Mouse (Mus musculus): ENCODE results near the gene Kdm2b.
"Not testable (repeated sequence)": the region's sequence is repeated elsewhere in the genome, so short reads cannot be mapped to it uniquely, and the experiment has no call there.

Gene Kdm2b

GRCm38 (mm10) chr5:123010806-123011205 lies 21.2 kb upstream of the Kdm2b start:
- DNase-seq, result no peak

- DNase-seq, result no peak
These were observed 20.2 kb upstream of the Kdm2b start for GRCm38 (mm10) chr5:123009873-123010272.

- no peak for DNase-seq
These were observed 19.4 kb upstream of the Kdm2b start for GRCm38 (mm10) chr5:123008877-123009493.

- DNase-seq, result no peak
These were observed 16.3 kb upstream of the Kdm2b start for GRCm38 (mm10) chr5:123005716-123006592.

- DNase-seq, result no peak
These were observed 11.3 kb upstream of the Kdm2b start for GRCm38 (mm10) chr5:123000901-123001300.

GRCm38 (mm10) chr5:122997205-122998204 lies 7.9 kb upstream of the Kdm2b start:
- no peak for DNase-seq

GRCm38 (mm10) chr5:122994910-122995309 lies 5.3 kb upstream of the Kdm2b start:
- peak; percentile 31 for DNase-seq

GRCm38 (mm10) chr5:122994303-122994846 lies 4.8 kb upstream of the Kdm2b start:
- DNase-seq, result peak; percentile 96

GRCm38 (mm10) chr5:122993811-122994210 lies 4.2 kb upstream of the Kdm2b start:
- no peak for DNase-seq

GRCm38 (mm10) chr5:122991350-122992004 lies 1.9 kb upstream of the Kdm2b start:
- no peak for DNase-seq

- no peak for DNase-seq
These were observed 963 bp upstream of the Kdm2b start for GRCm38 (mm10) chr5:122990411-122991160.

- peak; percentile 82 for DNase-seq
These were observed 560 bp downstream of the Kdm2b start for GRCm38 (mm10) chr5:122989001-122989525.

- DNase-seq, result peak; percentile 74
These were observed 1.4 kb downstream of the Kdm2b start for GRCm38 (mm10) chr5:122988021-122988751.

- peak; percentile 67 for DNase-seq
These were observed 2.2 kb downstream of the Kdm2b start for GRCm38 (mm10) chr5:122987211-122988020.

- DNase-seq, result no peak
These were observed 3.5 kb downstream of the Kdm2b start for GRCm38 (mm10) chr5:122986091-122986493.

- DNase-seq, result no peak
These were observed 4.3 kb downstream of the Kdm2b start for GRCm38 (mm10) chr5:122985276-122985675.

- no peak for DNase-seq
These were observed 5.1 kb downstream of the Kdm2b start for GRCm38 (mm10) chr5:122984483-122984882.

GRCm38 (mm10) chr5:122978970-122979369 lies 10.7 kb downstream of the Kdm2b start:
- DNase-seq, result no peak

GRCm38 (mm10) chr5:122974701-122975100 lies 14.9 kb downstream of the Kdm2b start:
- not testable (repeated sequence) for DNase-seq
